In genomic region chr19:6663391-6663790, GRCm38 (mm10) we compare ENCODE assay signal across 9 mouse cellular contexts.
A peak's percentile ranks its signal among the peaks of the same experiment; 100 is the strongest.
DNase-seq lines count a peak whose midpoint lies in the region; ATAC-seq and TF ChIP-seq lines count a peak whose summit lies in the region.
"Had no signal": no experiment of that assay in that cellular context is flagged by ENCODE, and none has a peak within 500 bp of the region (broad histone marks: within the 10 kb centered on the region; RNA-seq: fewer than 3 reads in every experiment).

No protein-coding gene starts in this region.

- TF ChIP-seq POLR2A in bone marrow, adult 2 months (IDR thresholded peaks at IDR 0.05; ENCODE audit: borderline replicate concordance, control insufficient read depth, low read depth, low read length), result no peak

- H3K4me1 ChIP-seq in bone marrow, adult 2 months (ENCODE audit: control insufficient read depth, insufficient read depth, low read length), result peaks cover 8% of the 10 kb centered on the region; the same call in 1 of the 2 replicates
- no peaks in the 10 kb centered on the region for H3K4me1 ChIP-seq in embryonic facial prominence, embryonic 14.5 days (ENCODE audit: control insufficient read depth, insufficient read depth, low read length)
- peaks cover 11 to 29% of the 10 kb centered on the region in 2 experiments for H3K4me1 ChIP-seq in liver, embryonic 14.5 days (replicated peaks; ENCODE audit: control insufficient read depth in 2 of 2, insufficient read depth in 2 of 2, low read length in 1 of 2)
- H3K4me1 ChIP-seq in neural tube, embryonic 14.5 days (ENCODE audit: control insufficient read depth, insufficient read depth, low read length), result no peaks in the 10 kb centered on the region

- H3K36me3 ChIP-seq in embryonic facial prominence, embryonic 14.5 days (ENCODE audit: control insufficient read depth, insufficient read depth, low read length), result no peaks in the 10 kb centered on the region
- H3K36me3 ChIP-seq in liver, embryonic 14.5 days (replicated peaks; ENCODE audit: control insufficient read depth, insufficient read depth, low read depth), result no peaks in the 10 kb centered on the region
- H3K36me3 ChIP-seq in neural tube, embryonic 14.5 days (ENCODE audit: control insufficient read depth, insufficient read depth, low read length), result no peaks in the 10 kb centered on the region

- no peak overlapping the region for H3K4me3 ChIP-seq in bone marrow, adult 2 months (replicated peaks; ENCODE audit: control insufficient read depth, low read depth, low read length)
- H3K4me3 ChIP-seq in embryonic facial prominence, embryonic 14.5 days (ENCODE audit: low read depth, low read length), result no peak overlapping the region
- H3K4me3 ChIP-seq in liver, embryonic 14.5 days (ENCODE audit: insufficient read depth in 1 of 2, low read depth in 2 of 2, low read length in 2 of 2), result no peak overlapping the region
- no peak overlapping the region for H3K4me3 ChIP-seq in neural tube, embryonic 14.5 days (ENCODE audit: low read depth, low read length)
- H3K4me3 ChIP-seq: erythroblast, embryonic 14.5 days had no signal

- no peaks in the 10 kb centered on the region for H3K27me3 ChIP-seq in embryonic facial prominence, embryonic 14.5 days (replicated peaks; ENCODE audit: control insufficient read depth, insufficient read depth, low read length)
- no peaks in the 10 kb centered on the region for H3K27me3 ChIP-seq in liver, embryonic 14.5 days (ENCODE audit: control insufficient read depth, insufficient read depth, low read length)
- no peaks in the 10 kb centered on the region for H3K27me3 ChIP-seq in neural tube, embryonic 14.5 days (ENCODE audit: control insufficient read depth, insufficient read depth, low read length)

- H3K4me2 ChIP-seq in embryonic facial prominence, embryonic 14.5 days (ENCODE audit: low read depth, low read length), result no peak overlapping the region
- no peak overlapping the region for H3K4me2 ChIP-seq in liver, embryonic 14.5 days (ENCODE audit: low read depth)
- H3K4me2 ChIP-seq in neural tube, embryonic 14.5 days (ENCODE audit: low read depth, low read length), result no peak overlapping the region

- no peaks in the 10 kb centered on the region for H3K9me3 ChIP-seq in embryonic facial prominence, embryonic 14.5 days (ENCODE audit: control insufficient read depth, low read length)
- H3K9me3 ChIP-seq in liver, embryonic 14.5 days (ENCODE audit: control insufficient read depth, low read length), result no peaks in the 10 kb centered on the region
- no peaks in the 10 kb centered on the region for H3K9me3 ChIP-seq in neural tube, embryonic 14.5 days (ENCODE audit: control insufficient read depth, low read length)

- DNase-seq in B cell, adult 2 months, result peak; percentile 82 to 84
- peak; percentile 79 for DNase-seq in embryonic facial prominence, embryonic 14.5 days (ENCODE audit: low spot score)
- DNase-seq in heart, adult 9 months (ENCODE audit: low spot score in 2 of 2), result peak; percentile 52 to 64
- DNase-seq in kidney, postnatal 10 days, result peak; percentile 93
- peak in 2 of 3 experiments; percentile 17 to 34 for DNase-seq in liver, embryonic 14.5 days (ENCODE audit: low read depth in 3 of 3, low spot score in 3 of 3)
- peak; percentile 94 for DNase-seq in testis, postnatal 10 days (ENCODE audit: low spot score)

- no peak for TF ChIP-seq EP300 in liver, embryonic 14.5 days (IDR thresholded peaks at IDR 0.05; ENCODE audit: low read depth)

- WGBS in bone marrow, adult 2 months, result 1% methylated on average over 10 of the region's 10 CpGs
- 4% methylated on average over 10 of the region's 10 CpGs for WGBS in embryonic facial prominence, embryonic 14.5 days
- WGBS in liver, embryonic 14.5 days (ENCODE audit: insufficient replicate concordance), result 4% methylated on average over 10 of the region's 10 CpGs
- WGBS in neural tube, embryonic 14.5 days, result 3% methylated on average over 10 of the region's 10 CpGs

- H3K27ac ChIP-seq in bone marrow, adult 2 months (ENCODE audit: control insufficient read depth, insufficient read depth, low read depth, low read length, poor library complexity), result no peak overlapping the region
- H3K27ac ChIP-seq in embryonic facial prominence, embryonic 14.5 days (replicated peaks; ENCODE audit: low read depth, low read length), result no peak overlapping the region
- no peak overlapping the region for H3K27ac ChIP-seq in liver, embryonic 14.5 days
- no peak overlapping the region for H3K27ac ChIP-seq in neural tube, embryonic 14.5 days (ENCODE audit: low read depth, low read length)

- H3K9ac ChIP-seq in embryonic facial prominence, embryonic 14.5 days (ENCODE audit: low read depth, low read length), result no peak overlapping the region
- H3K9ac ChIP-seq in liver, embryonic 14.5 days (replicated peaks), result no peak overlapping the region
- H3K9ac ChIP-seq in neural tube, embryonic 14.5 days (replicated peaks; ENCODE audit: low read depth, low read length), result no peak overlapping the region

- peak; percentile 85 for ATAC-seq in embryonic facial prominence, embryonic 14.5 days (ENCODE audit: low read depth)
- no peak for ATAC-seq in liver, embryonic 14.5 days (ENCODE audit: insufficient read depth)
- ATAC-seq in neural tube, embryonic 14.5 days (ENCODE audit: low read depth), result peak; percentile 90

- TF ChIP-seq CTCF in bone marrow, adult 2 months (IDR thresholded peaks at IDR 0.05; ENCODE audit: control insufficient read depth, insufficient read depth, low read length), result peak; percentile 96
- peak; percentile 96 for TF ChIP-seq CTCF in liver, embryonic 14.5 days (IDR thresholded peaks at IDR 0.05; ENCODE audit: low read depth)

Comparison
In these comparisons a context has a peak if more than half of its experiments do, and no peak if none do; other contexts are left out.
1. DNase-seq: peak in every context shown above with its lines; median percentile 94 in testis, postnatal 10 days; 93 in kidney, postnatal 10 days; 83 in B cell, adult 2 months; 79 in embryonic facial prominence, embryonic 14.5 days; 58 in heart, adult 9 months; 26 in liver, embryonic 14.5 days.